Mouse (Mus musculus): ENCODE results near the gene Psmd8. TPM values are rescaled to one million over a fixed set of nuclear protein-coding genes. Genes with fewer than 3 reads are reported as not detected.

Psmd8 gene
- polyA plus RNA-seq, 1 experiment from 2014 or later, result 321 TPM

- ATAC-seq (ENCODE audit: insufficient read depth, low FRiP score, low TSS enrichment) (no peak), DNase-seq (ENCODE audit: low spot score) (no peak)
- no peaks in the 10 kb centered on the region for H3K36me3 ChIP-seq (ENCODE audit: control insufficient read depth, insufficient read depth, low read length)
- no peak overlapping the region for H3K9ac ChIP-seq (ENCODE audit: low read length)
- no peak overlapping the region for H3K4me3 ChIP-seq (ENCODE audit: low read depth, low read length)
- no peaks in the 10 kb centered on the region for H3K9me3 ChIP-seq (ENCODE audit: control insufficient read depth, low read length)
- H3K27ac ChIP-seq (ENCODE audit: low read depth, low read length), result no peak overlapping the region
- no peak overlapping the region for H3K4me2 ChIP-seq (ENCODE audit: low read depth)
- WGBS, result 45% methylated on average over 2 of the region's 2 CpGs
- H3K4me1 ChIP-seq (ENCODE audit: control insufficient read depth, insufficient read depth, low read length), result peaks cover 2% of the 10 kb centered on the region; the same call in 1 of the 2 replicates
- H3K27me3 ChIP-seq (ENCODE audit: control insufficient read depth, insufficient read depth, low read length), result no peaks in the 10 kb centered on the region
Observed at GRCm38 (mm10) chr7:29128725-29129124, 51.8 kb downstream of the Psmd8 start.

DNA sequence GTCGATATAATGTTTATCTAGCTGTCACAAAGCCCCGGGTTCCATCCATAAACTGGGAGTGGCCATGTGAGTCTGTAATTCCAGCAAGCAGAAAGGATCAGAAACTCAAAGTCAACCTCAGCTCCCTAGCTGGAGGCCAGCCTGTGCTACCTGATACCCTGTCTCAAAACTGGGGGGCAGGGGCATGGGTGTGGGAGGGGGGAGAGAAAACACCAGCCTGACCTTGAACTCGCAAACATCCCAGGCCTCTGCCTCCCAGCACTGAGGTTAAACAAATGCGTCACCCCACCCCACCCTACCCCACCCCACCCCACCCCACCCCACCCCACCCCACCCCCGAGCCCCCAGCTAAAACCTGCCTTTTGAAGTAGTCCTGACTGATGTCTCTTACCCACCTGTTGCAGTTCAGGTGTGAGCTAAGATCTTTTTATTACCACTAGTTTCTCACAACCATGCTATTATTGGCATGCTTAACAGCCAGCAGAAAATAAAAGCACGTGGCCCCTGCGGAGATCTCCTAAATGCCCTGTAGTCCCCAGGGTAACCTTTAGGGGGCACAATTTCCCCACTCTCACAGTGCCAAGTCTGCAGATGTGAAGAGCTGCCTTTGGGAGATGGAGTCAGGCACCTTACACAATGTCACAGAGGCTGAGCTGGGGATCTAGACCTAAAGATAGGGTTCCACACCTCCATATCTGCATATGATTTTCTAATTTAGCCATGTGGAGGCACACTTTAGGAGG is 54.2 kb downstream of the Psmd8 start:
- Histone ChIP-seq H3K4me2 (ENCODE audit: low read depth) (no peak overlapping the region), H3K9me3 (ENCODE audit: control insufficient read depth, low read length) (no peaks in the 10 kb centered on the region), H3K27me3 (ENCODE audit: control insufficient read depth, insufficient read depth, low read length) (no peaks in the 10 kb centered on the region), H3K27ac (ENCODE audit: low read depth, low read length) (no peak overlapping the region), H3K4me1 (ENCODE audit: control insufficient read depth, insufficient read depth, low read length) (peaks cover 3% of the 10 kb centered on the region; the same call in 1 of the 2 replicates), H3K36me3 (ENCODE audit: control insufficient read depth, insufficient read depth, low read length) (no peaks in the 10 kb centered on the region), H3K4me3 (ENCODE audit: low read depth, low read length) (no peak overlapping the region), H3K9ac (ENCODE audit: low read length) (no peak overlapping the region)
- 22% methylated on average over 7 of the region's 7 CpGs for WGBS
- ATAC-seq (ENCODE audit: insufficient read depth, low FRiP score, low TSS enrichment) (no peak), DNase-seq (ENCODE audit: low spot score) (peak; percentile 63)

DNA sequence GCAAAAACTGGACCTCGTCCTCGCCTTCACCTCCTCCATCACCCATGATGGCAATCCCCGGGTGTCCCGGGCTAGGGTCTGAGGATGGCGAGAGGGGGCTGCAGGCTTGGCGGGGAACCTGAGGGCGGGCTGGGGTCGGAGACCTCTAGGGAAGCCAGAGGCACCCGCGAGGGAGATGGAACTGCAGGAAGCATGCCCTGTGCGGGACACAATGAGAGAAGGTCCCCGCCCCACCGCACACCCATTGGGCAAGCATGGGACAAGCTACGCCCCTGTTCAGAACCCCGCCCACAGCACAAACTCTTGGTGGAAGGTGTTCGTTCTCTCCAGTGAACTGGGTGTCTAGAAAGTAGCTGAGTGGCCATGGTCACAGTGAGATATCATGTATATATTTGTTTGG is 55.5 kb downstream of the Psmd8 start, which contains the start of gene Ryr1:
TSS of gene Ryr1 (minus strand) at position 210 of the 400 bp plus-strand sequence.
- no peak within 1 kb of the TSS for H3K27ac ChIP-seq (ENCODE audit: low read depth, low read length)
- ATAC-seq (ENCODE audit: insufficient read depth, low FRiP score, low TSS enrichment) (peak; percentile 73; the same call in 1 of the 2 replicates), DNase-seq (ENCODE audit: low spot score) (peak; percentile 77)
- H3K36me3 ChIP-seq (ENCODE audit: control insufficient read depth, insufficient read depth, low read length), result no peaks in the 10 kb centered on the region
- H3K27me3 ChIP-seq (ENCODE audit: control insufficient read depth, insufficient read depth, low read length), result no peaks in the 10 kb centered on the region
- no peaks in the 10 kb centered on the region for H3K9me3 ChIP-seq (ENCODE audit: control insufficient read depth, low read length)
- peak within 1 kb of the TSS; percentile 32 for H3K4me3 ChIP-seq (ENCODE audit: low read depth, low read length)
- H3K4me2 ChIP-seq (ENCODE audit: low read depth), result peak within 1 kb of the TSS; percentile 68
- H3K4me1 ChIP-seq (ENCODE audit: control insufficient read depth, insufficient read depth, low read length), result peaks cover 3% of the 10 kb centered on the region; the same call in 1 of the 2 replicates
- WGBS, result 0% methylated on average over 14 of the region's 16 CpGs
- peak within 1 kb of the TSS; percentile 37 for H3K9ac ChIP-seq (ENCODE audit: low read length)

Other genes starting within 250 kb of the Psmd8 start
- gene Actn4, start 218.4 kb downstream of the Psmd8 start, polyA plus RNA-seq (2014; fragmentation: Nextera tagmentation; extraction: Ambion mirVana), result 193 and 201 TPM in 2 replicates
- 383 and 388 TPM in 2 replicates for gene Eif3k, start 198.8 kb downstream of the Psmd8 start, polyA plus RNA-seq (2014; fragmentation: Nextera tagmentation; extraction: Ambion mirVana)
- 4.6 and 6.2 TPM in 2 replicates for gene Map4k1, start 198.7 kb downstream of the Psmd8 start, polyA plus RNA-seq (2014; fragmentation: Nextera tagmentation; extraction: Ambion mirVana)
- gene Ryr1, start 55.5 kb downstream of the Psmd8 start, polyA plus RNA-seq (2014; fragmentation: Nextera tagmentation; extraction: Ambion mirVana), result 2.0 and 2.2 TPM in 2 replicates
- 0.76 and 0.82 TPM in 2 replicates for gene Rasgrp4, start 45.9 kb downstream of the Psmd8 start, polyA plus RNA-seq (2014; fragmentation: Nextera tagmentation; extraction: Ambion mirVana)
- 17.2 and 19.1 TPM in 2 replicates for gene Fam98c, start 24.5 kb downstream of the Psmd8 start, polyA plus RNA-seq (2014; fragmentation: Nextera tagmentation; extraction: Ambion mirVana)
- 0.34 and 0.46 TPM in 2 replicates for gene Ggn, start 10.5 kb downstream of the Psmd8 start, polyA plus RNA-seq (2014; fragmentation: Nextera tagmentation; extraction: Ambion mirVana)
- 5.6 and 6.5 TPM in 2 replicates for gene Spred3, start 10.3 kb downstream of the Psmd8 start, polyA plus RNA-seq (2014; fragmentation: Nextera tagmentation; extraction: Ambion mirVana)
- gene Catsperg1, start 33.3 kb upstream of the Psmd8 start, polyA plus RNA-seq (2014; fragmentation: Nextera tagmentation; extraction: Ambion mirVana), result 0.56 and 1.0 TPM in 2 replicates
- 0.41 and 1.2 TPM in 2 replicates for gene Kcnk6, start 51.8 kb upstream of the Psmd8 start, polyA plus RNA-seq (2014; fragmentation: Nextera tagmentation; extraction: Ambion mirVana)
- gene Yif1b, start 57.6 kb upstream of the Psmd8 start, polyA plus RNA-seq (2014; fragmentation: Nextera tagmentation; extraction: Ambion mirVana), result 87.3 and 94.1 TPM in 2 replicates
- gene 2200002D01Rik, start 67.8 kb upstream of the Psmd8 start, polyA plus RNA-seq (2014; fragmentation: Nextera tagmentation; extraction: Ambion mirVana), result 1.2 and 1.6 TPM in 2 replicates
- 27.0 and 28.1 TPM in 2 replicates for gene Spint2, start 101.2 kb upstream of the Psmd8 start, polyA plus RNA-seq (2014; fragmentation: Nextera tagmentation; extraction: Ambion mirVana)
- gene Ppp1r14a, start 108.6 kb upstream of the Psmd8 start, polyA plus RNA-seq (2014; fragmentation: Nextera tagmentation; extraction: Ambion mirVana), result 44.2 and 55.8 TPM in 2 replicates
- gene Dpf1, start 123.2 kb upstream of the Psmd8 start, polyA plus RNA-seq (2014; fragmentation: Nextera tagmentation; extraction: Ambion mirVana), result 65.2 and 66.7 TPM in 2 replicates

All from neural tube, embryonic 11.5 days (tissue).